Mouse (Mus musculus): ENCODE data around the gene Cyp2a4. TPM values are rescaled to one million over a fixed set of nuclear protein-coding genes. Genes with fewer than 3 reads are reported as not detected.
"Not testable (repeated sequence)": the region's sequence is repeated elsewhere in the genome, so short reads cannot be mapped to it uniquely, and the experiment has no call there.

The Cyp2a4 gene
- not detected in 2 replicates for polyA plus RNA-seq (2015; fragmentation: Nextera tagmentation; extraction: Ambion mirVana)

- H3K36me3 ChIP-seq (ENCODE audit: control insufficient read depth, insufficient read depth, low read length); H3K4me1 ChIP-seq (ENCODE audit: control insufficient read depth, insufficient read depth, low read length); H3K9ac ChIP-seq (ENCODE audit: low read depth, low read length); H3K4me3 ChIP-seq (ENCODE audit: low read length); H3K27ac ChIP-seq (ENCODE audit: low read length); H3K4me2 ChIP-seq (ENCODE audit: low read depth, low read length); H3K27me3 ChIP-seq (replicated peaks; ENCODE audit: control insufficient read depth, insufficient read depth, low read length); H3K9me3 ChIP-seq (ENCODE audit: control insufficient read depth, low read length); ATAC-seq: not testable (repeated sequence)
- WGBS: 56% methylated on average over 2 of the region's 2 CpGs
Measured at GRCm38 (mm10) chr7:26306926-26307325, at the start of gene Cyp2a4. Gene Cyp2a4, plus strand, starts transcription at chr7:26307169.

DNA sequence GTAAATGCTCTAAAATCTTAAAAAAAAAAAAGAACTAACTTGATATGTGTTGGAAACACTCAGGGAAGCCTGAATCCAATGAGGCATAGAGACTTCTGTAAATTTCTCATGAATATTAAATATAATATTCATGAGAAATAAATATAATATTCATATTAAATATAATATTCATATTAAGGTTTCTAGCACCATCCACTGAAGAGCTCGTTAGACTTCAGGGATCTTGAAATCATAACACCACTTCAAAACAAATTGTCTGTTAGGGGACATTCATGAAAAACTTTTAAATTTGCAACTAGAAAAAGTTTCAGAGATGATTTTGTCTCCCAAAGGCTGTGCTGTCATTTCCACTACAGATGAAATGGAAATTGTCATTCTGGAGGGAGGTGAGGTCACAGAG lies 46.9 kb upstream of the Cyp2a4 start, which contains the start of gene Vmn1r184:
Vmn1r184 (plus strand) TSS at position 301 of the 400 bp plus-strand sequence.
- H3K9ac ChIP-seq (ENCODE audit: low read depth, low read length); ATAC-seq; H3K4me1 ChIP-seq (ENCODE audit: control insufficient read depth, insufficient read depth, low read length); H3K27me3 ChIP-seq (replicated peaks; ENCODE audit: control insufficient read depth, insufficient read depth, low read length); H3K4me3 ChIP-seq (ENCODE audit: low read length); H3K36me3 ChIP-seq (ENCODE audit: control insufficient read depth, insufficient read depth, low read length); H3K9me3 ChIP-seq (ENCODE audit: control insufficient read depth, low read length); H3K27ac ChIP-seq (ENCODE audit: low read length); H3K4me2 ChIP-seq (ENCODE audit: low read depth, low read length): not testable (repeated sequence)
- WGBS: 86% methylated on average over 1 of the region's 1 CpGs

DNA sequence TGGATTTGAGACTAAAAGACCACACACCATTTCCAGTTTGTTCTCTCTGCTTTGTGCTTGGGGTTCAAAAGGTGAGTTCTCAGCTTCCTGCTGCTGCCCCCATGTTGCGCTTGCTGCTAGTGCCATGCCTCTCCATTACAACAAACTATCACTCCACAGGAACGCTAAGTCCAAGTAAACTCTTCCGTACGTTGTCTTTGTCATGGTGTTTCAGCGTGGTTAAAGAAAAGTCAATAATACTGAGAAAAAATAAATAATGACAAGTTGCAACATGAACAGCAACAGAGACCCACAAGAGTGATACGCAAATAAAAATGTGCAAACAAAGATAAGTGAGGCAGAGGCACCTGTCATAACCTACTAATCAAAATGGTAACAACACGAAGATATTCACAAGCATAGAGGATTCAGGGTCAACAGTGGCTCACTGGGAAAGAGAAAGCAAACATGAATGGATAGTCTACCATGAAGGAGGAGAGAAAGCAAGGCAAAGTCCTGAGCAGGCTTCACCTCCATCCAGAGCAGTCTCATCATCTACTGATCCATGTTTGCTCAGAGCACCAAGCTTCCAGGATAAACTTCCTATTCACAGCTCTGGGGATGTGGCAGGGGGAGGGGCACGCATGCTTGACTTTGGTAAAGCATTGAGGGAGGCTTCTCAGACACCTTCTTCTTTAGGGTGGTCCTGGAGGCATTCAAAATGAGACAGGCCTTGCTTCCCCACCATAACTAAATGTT lies 3.4 kb upstream of the Cyp2a4 start:
- not testable (repeated sequence) for H3K4me1 ChIP-seq (ENCODE audit: control insufficient read depth, insufficient read depth, low read length); ATAC-seq; H3K4me3 ChIP-seq (ENCODE audit: low read length); H3K27ac ChIP-seq (ENCODE audit: low read length); H3K27me3 ChIP-seq (replicated peaks; ENCODE audit: control insufficient read depth, insufficient read depth, low read length); H3K9ac ChIP-seq (ENCODE audit: low read depth, low read length); H3K36me3 ChIP-seq (ENCODE audit: control insufficient read depth, insufficient read depth, low read length); H3K9me3 ChIP-seq (ENCODE audit: control insufficient read depth, low read length); H3K4me2 ChIP-seq (ENCODE audit: low read depth, low read length)
- 73% methylated on average over 8 of the region's 8 CpGs for WGBS

DNA sequence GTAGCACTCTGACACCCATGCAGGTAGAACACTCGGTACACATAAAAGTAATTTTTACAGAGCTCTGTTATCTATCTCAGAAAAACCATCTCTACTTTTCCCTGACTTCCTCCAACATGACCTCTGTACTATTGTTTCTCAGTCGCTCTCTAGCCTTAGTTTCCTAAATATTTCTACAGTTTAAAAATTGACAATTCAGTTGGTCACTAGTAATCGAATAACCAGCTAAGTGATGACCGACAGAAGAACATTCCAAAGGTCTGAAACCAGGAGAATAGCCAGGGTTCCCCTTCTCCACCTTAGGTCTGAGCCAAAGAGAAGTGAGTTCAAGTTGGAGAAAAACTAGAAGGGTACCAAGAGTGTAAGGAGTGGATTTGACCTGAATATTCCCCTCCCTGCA lies 4.8 kb downstream of the Cyp2a4 start:
- not testable (repeated sequence) for H3K9ac ChIP-seq (ENCODE audit: low read depth, low read length); H3K27ac ChIP-seq (ENCODE audit: low read length); H3K36me3 ChIP-seq (ENCODE audit: control insufficient read depth, insufficient read depth, low read length); H3K9me3 ChIP-seq (ENCODE audit: control insufficient read depth, low read length); H3K4me3 ChIP-seq (ENCODE audit: low read length); ATAC-seq; H3K4me2 ChIP-seq (ENCODE audit: low read depth, low read length); H3K4me1 ChIP-seq (ENCODE audit: control insufficient read depth, insufficient read depth, low read length); H3K27me3 ChIP-seq (replicated peaks; ENCODE audit: control insufficient read depth, insufficient read depth, low read length)
- WGBS: 84% methylated on average over 4 of the region's 4 CpGs

GRCm38 (mm10) chr7:26315194-26315593 lies 8.2 kb downstream of the Cyp2a4 start:
- H3K27me3 ChIP-seq (replicated peaks; ENCODE audit: control insufficient read depth, insufficient read depth, low read length); ATAC-seq; H3K9ac ChIP-seq (ENCODE audit: low read depth, low read length); H3K4me1 ChIP-seq (ENCODE audit: control insufficient read depth, insufficient read depth, low read length); H3K4me2 ChIP-seq (ENCODE audit: low read depth, low read length); H3K27ac ChIP-seq (ENCODE audit: low read length); H3K36me3 ChIP-seq (ENCODE audit: control insufficient read depth, insufficient read depth, low read length); H3K4me3 ChIP-seq (ENCODE audit: low read length); H3K9me3 ChIP-seq (ENCODE audit: control insufficient read depth, low read length): not testable (repeated sequence)
- 83% methylated on average over 2 of the region's 2 CpGs for WGBS

DNA sequence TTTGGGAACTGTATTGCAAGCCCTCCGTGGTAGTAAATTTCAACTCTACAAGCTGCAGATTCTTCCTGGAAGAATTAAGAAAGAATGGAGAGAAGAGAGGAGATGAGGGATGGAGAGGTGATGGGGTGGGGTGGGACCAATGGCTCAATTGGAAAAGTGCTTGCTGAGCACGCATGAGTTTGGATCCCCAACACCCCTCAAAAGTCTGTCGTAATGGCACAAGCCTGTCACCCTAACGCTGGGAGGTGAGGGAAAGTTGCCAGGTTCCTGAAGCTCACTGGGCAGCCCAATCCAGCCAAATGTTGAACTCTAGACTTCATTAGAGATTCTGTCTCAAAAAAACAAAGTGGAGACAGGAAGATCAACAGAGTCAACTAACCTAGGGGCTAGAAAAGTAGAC lies 8.8 kb downstream of the Cyp2a4 start:
- WGBS: 84% methylated on average over 4 of the region's 4 CpGs
- not testable (repeated sequence) for H3K4me1 ChIP-seq (ENCODE audit: control insufficient read depth, insufficient read depth, low read length); ATAC-seq; H3K27me3 ChIP-seq (replicated peaks; ENCODE audit: control insufficient read depth, insufficient read depth, low read length); H3K27ac ChIP-seq (ENCODE audit: low read length); H3K4me2 ChIP-seq (ENCODE audit: low read depth, low read length); H3K9ac ChIP-seq (ENCODE audit: low read depth, low read length); H3K9me3 ChIP-seq (ENCODE audit: control insufficient read depth, low read length); H3K4me3 ChIP-seq (ENCODE audit: low read length); H3K36me3 ChIP-seq (ENCODE audit: control insufficient read depth, insufficient read depth, low read length)

DNA sequence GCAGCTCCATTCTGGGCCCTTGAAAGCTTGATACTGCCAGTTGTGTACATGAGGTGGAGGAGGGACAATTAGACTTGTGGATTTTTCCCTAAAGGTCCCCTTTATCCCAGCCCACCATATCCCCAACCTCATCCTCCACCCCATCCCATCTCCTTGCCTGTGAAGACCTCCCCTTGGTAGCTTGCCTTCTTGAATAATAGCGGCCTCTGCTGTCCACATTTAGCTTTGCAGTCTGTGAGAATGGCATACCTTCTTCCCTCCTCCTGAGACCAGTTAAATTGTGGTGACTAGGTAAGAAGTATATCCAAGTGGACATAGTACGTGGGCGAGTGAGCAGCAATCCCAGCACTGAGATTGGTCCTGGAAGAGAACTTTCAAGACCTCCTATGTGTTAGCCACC lies 13.4 kb downstream of the Cyp2a4 start:
- H3K36me3 ChIP-seq (ENCODE audit: control insufficient read depth, insufficient read depth, low read length); H3K9ac ChIP-seq (ENCODE audit: low read depth, low read length); H3K4me3 ChIP-seq (ENCODE audit: low read length); H3K4me2 ChIP-seq (ENCODE audit: low read depth, low read length); H3K27me3 ChIP-seq (replicated peaks; ENCODE audit: control insufficient read depth, insufficient read depth, low read length); H3K27ac ChIP-seq (ENCODE audit: low read length); H3K4me1 ChIP-seq (ENCODE audit: control insufficient read depth, insufficient read depth, low read length); ATAC-seq; H3K9me3 ChIP-seq (ENCODE audit: control insufficient read depth, low read length): not testable (repeated sequence)
- 57% methylated on average over 3 of the region's 3 CpGs for WGBS

DNA sequence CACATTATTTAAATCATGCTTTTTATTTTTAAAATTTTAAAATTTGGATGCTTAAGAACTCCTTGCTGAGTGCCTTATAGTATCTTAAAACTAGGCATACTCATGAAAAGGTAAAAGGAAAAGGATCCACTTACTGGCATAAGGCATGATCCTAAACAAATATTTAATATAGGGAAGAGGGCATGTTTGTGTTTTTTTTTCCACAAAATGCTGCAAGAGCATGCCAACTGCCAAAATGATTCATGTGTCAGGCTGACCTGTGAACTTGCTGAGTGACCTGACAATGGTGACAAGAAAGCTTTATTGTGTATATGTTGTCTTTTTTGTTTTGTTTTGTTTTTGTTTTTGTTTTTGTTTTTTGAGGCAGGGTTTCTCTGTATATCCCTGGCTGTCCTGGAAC lies 43.2 kb downstream of the Cyp2a4 start:
- H3K4me2 ChIP-seq (ENCODE audit: low read depth, low read length); H3K27ac ChIP-seq (ENCODE audit: low read length); H3K4me3 ChIP-seq (ENCODE audit: low read length); H3K9ac ChIP-seq (ENCODE audit: low read depth, low read length); H3K4me1 ChIP-seq (ENCODE audit: control insufficient read depth, insufficient read depth, low read length); ATAC-seq; H3K27me3 ChIP-seq (replicated peaks; ENCODE audit: control insufficient read depth, insufficient read depth, low read length); H3K36me3 ChIP-seq (ENCODE audit: control insufficient read depth, insufficient read depth, low read length); H3K9me3 ChIP-seq (ENCODE audit: control insufficient read depth, low read length): not testable (repeated sequence)

DNA sequence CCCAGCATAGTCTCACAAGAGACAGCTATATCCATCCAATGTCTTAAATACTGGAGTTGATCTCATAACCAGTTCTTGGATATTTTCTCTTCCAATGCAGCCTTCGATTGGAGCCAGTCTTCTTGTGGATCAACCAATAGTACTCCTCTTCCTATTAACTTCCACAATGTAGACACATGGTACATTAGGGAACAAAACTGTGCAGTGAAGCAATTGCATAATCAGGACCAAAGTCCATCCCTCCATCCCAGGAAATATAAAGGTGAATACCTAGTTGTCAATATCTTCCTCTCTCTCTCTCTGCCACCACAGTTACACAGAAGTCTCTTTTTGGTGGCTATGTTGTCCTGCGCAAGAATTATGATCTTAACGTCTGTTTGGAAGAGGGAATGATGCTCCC lies 45.3 kb downstream of the Cyp2a4 start:
- not testable (repeated sequence) for ATAC-seq; H3K9me3 ChIP-seq (ENCODE audit: control insufficient read depth, low read length); H3K4me1 ChIP-seq (ENCODE audit: control insufficient read depth, insufficient read depth, low read length); H3K9ac ChIP-seq (ENCODE audit: low read depth, low read length); H3K27ac ChIP-seq (ENCODE audit: low read length); H3K4me3 ChIP-seq (ENCODE audit: low read length); H3K36me3 ChIP-seq (ENCODE audit: control insufficient read depth, insufficient read depth, low read length); H3K27me3 ChIP-seq (replicated peaks; ENCODE audit: control insufficient read depth, insufficient read depth, low read length); H3K4me2 ChIP-seq (ENCODE audit: low read depth, low read length)
- 86% methylated on average over 2 of the region's 3 CpGs for WGBS

DNA sequence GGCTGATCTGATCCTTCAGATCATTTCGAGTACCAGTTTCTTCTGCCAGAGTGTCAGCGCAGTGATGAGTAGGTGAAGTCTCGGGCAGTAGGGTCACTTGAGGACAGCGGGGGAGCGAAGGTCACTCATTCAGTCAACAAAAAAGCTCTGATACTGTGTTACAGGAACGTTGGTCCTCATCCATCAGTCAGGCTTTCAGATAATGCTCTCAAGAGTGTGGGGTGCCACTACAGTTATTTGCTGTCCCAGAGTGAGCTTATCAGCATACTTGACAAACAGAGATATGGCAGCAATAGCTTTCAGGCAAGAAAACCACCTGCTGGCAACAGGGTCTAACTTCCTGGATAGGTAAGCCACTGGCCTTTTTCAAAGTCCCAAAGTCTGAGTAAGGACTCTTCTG lies 49.8 kb downstream of the Cyp2a4 start:
- not testable (repeated sequence) for ATAC-seq; H3K36me3 ChIP-seq (ENCODE audit: control insufficient read depth, insufficient read depth, low read length); H3K4me2 ChIP-seq (ENCODE audit: low read depth, low read length); H3K27me3 ChIP-seq (replicated peaks; ENCODE audit: control insufficient read depth, insufficient read depth, low read length); H3K4me1 ChIP-seq (ENCODE audit: control insufficient read depth, insufficient read depth, low read length); H3K9me3 ChIP-seq (ENCODE audit: control insufficient read depth, low read length); H3K4me3 ChIP-seq (ENCODE audit: low read length); H3K27ac ChIP-seq (ENCODE audit: low read length); H3K9ac ChIP-seq (ENCODE audit: low read depth, low read length)
- 80% methylated on average over 5 of the region's 6 CpGs for WGBS

Data from intestine, embryonic 16.5 days (tissue).